Mouse (Mus musculus): ENCODE data around the gene Ypel5. TPM values are rescaled to one million over a fixed set of nuclear protein-coding genes. Genes with fewer than 3 reads are reported as not detected.
A peak's percentile ranks its signal among the peaks of the same experiment; 100 is the strongest.

Ypel5 gene
- polyA plus RNA-seq (2012; fragmentation: generic; extraction: Trizol) = 23.9 TPM

GRCm38 (mm10) chr17:72836158-72837115 lies at the start of gene Ypel5:
Ypel5 (plus strand) TSS chr17:72836453.
- Histone ChIP-seq H3K36me3 (ENCODE audit: control insufficient read depth, insufficient read depth) (peaks cover 9% of the 10 kb centered on the region), H3K27me3 (ENCODE audit: control insufficient read depth, insufficient read depth, insufficient read length) (peaks cover 7% of the 10 kb centered on the region), H3K4me2 (ENCODE audit: low read depth) (peak within 1 kb of the TSS; percentile 96), H3K4me3 (peak within 1 kb of the TSS; percentile 60), H3ac (ENCODE audit: control insufficient read depth, insufficient read length) (peak within 1 kb of the TSS; percentile 44), H3K79me2 (ENCODE audit: control insufficient read depth, insufficient read depth) (peaks cover 26% of the 10 kb centered on the region)
- TF ChIP-seq E2F4 (IDR thresholded peaks at IDR 0.05; ENCODE audit: insufficient read depth) (no peak), SRF (IDR thresholded peaks at IDR 0.05; ENCODE audit: control insufficient read depth, insufficient read length, low read depth) (no peak), TCF12 (IDR thresholded peaks at IDR 0.05; ENCODE audit: insufficient read depth, poor library complexity, severe bottlenecking) (peak; percentile 32), CEBPB (IDR thresholded peaks at IDR 0.05; ENCODE audit: insufficient read depth, poor library complexity, severe bottlenecking) (no peak), MYOG (IDR thresholded peaks at IDR 0.05; ENCODE audit: control insufficient read depth in 1 of 3, insufficient read depth in 1 of 3, insufficient read length in 2 of 3, low read depth in 2 of 3) (peak; percentile 22 to 81 (median 24)), TCF3 (IDR thresholded peaks at IDR 0.05; ENCODE audit: insufficient read length, low read depth) (no peak), MAX (IDR thresholded peaks at IDR 0.05; ENCODE audit: low read depth) (peak; percentile 51), POLR2A (IDR thresholded peaks at IDR 0.05; ENCODE audit: insufficient read length, low read depth) (peak; percentile 83), USF1 (IDR thresholded peaks at IDR 0.05; ENCODE audit: low read depth) (peak; percentile 42), POLR2AphosphoS2 (IDR thresholded peaks at IDR 0.05; ENCODE audit: insufficient read length, low read depth) (peak; percentile 86), MYOD1 (IDR thresholded peaks at IDR 0.05; ENCODE audit: control insufficient read depth in 1 of 3, insufficient read length in 2 of 3, low read depth in 2 of 3) (peak in 2 of 3 experiments; percentile 52 to 74), REST (IDR thresholded peaks at IDR 0.05; ENCODE audit: insufficient read depth, insufficient read length) (no peak)

- no peak overlapping the region for H3K4me2 ChIP-seq (ENCODE audit: low read depth)
- no peak for TF ChIP-seq SRF (IDR thresholded peaks at IDR 0.05; ENCODE audit: control insufficient read depth, insufficient read length, low read depth)
- TF ChIP-seq CEBPB (IDR thresholded peaks at IDR 0.05; ENCODE audit: insufficient read depth, poor library complexity, severe bottlenecking) = no peak
- no peak for TF ChIP-seq E2F4 (IDR thresholded peaks at IDR 0.05; ENCODE audit: insufficient read depth)
- no peak for TF ChIP-seq REST (IDR thresholded peaks at IDR 0.05; ENCODE audit: insufficient read depth, insufficient read length)
- no peak for TF ChIP-seq MYOD1 (IDR thresholded peaks at IDR 0.05; ENCODE audit: control insufficient read depth in 1 of 3, insufficient read length in 2 of 3, low read depth in 2 of 3)
- no peak for TF ChIP-seq MAX (IDR thresholded peaks at IDR 0.05; ENCODE audit: low read depth)
- TF ChIP-seq TCF12 (IDR thresholded peaks at IDR 0.05; ENCODE audit: insufficient read depth, poor library complexity, severe bottlenecking) = no peak
- TF ChIP-seq TCF3 (IDR thresholded peaks at IDR 0.05; ENCODE audit: insufficient read length, low read depth) = no peak
- TF ChIP-seq POLR2AphosphoS2 (IDR thresholded peaks at IDR 0.05; ENCODE audit: insufficient read length, low read depth) = no peak
- TF ChIP-seq USF1 (IDR thresholded peaks at IDR 0.05; ENCODE audit: low read depth) = no peak
- TF ChIP-seq POLR2A (IDR thresholded peaks at IDR 0.05; ENCODE audit: insufficient read length, low read depth) = no peak
- no peak for TF ChIP-seq MYOG (IDR thresholded peaks at IDR 0.05; ENCODE audit: control insufficient read depth in 1 of 3, insufficient read depth in 1 of 3, insufficient read length in 2 of 3, low read depth in 2 of 3)
- H3K79me2 ChIP-seq (ENCODE audit: control insufficient read depth, insufficient read depth) = no peaks in the 10 kb centered on the region
- no peak overlapping the region for H3ac ChIP-seq (ENCODE audit: control insufficient read depth, insufficient read length)
- H3K36me3 ChIP-seq (ENCODE audit: control insufficient read depth, insufficient read depth) = no peaks in the 10 kb centered on the region
- H3K27me3 ChIP-seq (ENCODE audit: control insufficient read depth, insufficient read depth, insufficient read length) = peaks cover 23% of the 10 kb centered on the region
- H3K4me3 ChIP-seq = no peak overlapping the region
These were observed 48.3 kb upstream of the Ypel5 start for GRCm38 (mm10) chr17:72787886-72788436.

- TF ChIP-seq E2F4 (IDR thresholded peaks at IDR 0.05; ENCODE audit: insufficient read depth) = no peak
- TF ChIP-seq USF1 (IDR thresholded peaks at IDR 0.05; ENCODE audit: low read depth) = no peak
- TF ChIP-seq REST (IDR thresholded peaks at IDR 0.05; ENCODE audit: insufficient read depth, insufficient read length) = no peak
- TF ChIP-seq TCF12 (IDR thresholded peaks at IDR 0.05; ENCODE audit: insufficient read depth, poor library complexity, severe bottlenecking) = no peak
- no peak for TF ChIP-seq SRF (IDR thresholded peaks at IDR 0.05; ENCODE audit: control insufficient read depth, insufficient read length, low read depth)
- no peak for TF ChIP-seq MYOG (IDR thresholded peaks at IDR 0.05; ENCODE audit: control insufficient read depth in 1 of 3, insufficient read depth in 1 of 3, insufficient read length in 2 of 3, low read depth in 2 of 3)
- TF ChIP-seq TCF3 (IDR thresholded peaks at IDR 0.05; ENCODE audit: insufficient read length, low read depth) = no peak
- no peak for TF ChIP-seq POLR2A (IDR thresholded peaks at IDR 0.05; ENCODE audit: insufficient read length, low read depth)
- no peak for TF ChIP-seq CEBPB (IDR thresholded peaks at IDR 0.05; ENCODE audit: insufficient read depth, poor library complexity, severe bottlenecking)
- TF ChIP-seq MYOD1 (IDR thresholded peaks at IDR 0.05; ENCODE audit: control insufficient read depth in 1 of 3, insufficient read length in 2 of 3, low read depth in 2 of 3) = no peak
- TF ChIP-seq MAX (IDR thresholded peaks at IDR 0.05; ENCODE audit: low read depth) = no peak
- TF ChIP-seq POLR2AphosphoS2 (IDR thresholded peaks at IDR 0.05; ENCODE audit: insufficient read length, low read depth) = no peak
- Histone ChIP-seq H3K27me3 (ENCODE audit: control insufficient read depth, insufficient read depth, insufficient read length) (peaks cover 18% of the 10 kb centered on the region), H3K4me2 (ENCODE audit: low read depth) (no peak overlapping the region), H3K36me3 (ENCODE audit: control insufficient read depth, insufficient read depth) (no peaks in the 10 kb centered on the region), H3K79me2 (ENCODE audit: control insufficient read depth, insufficient read depth) (no peaks in the 10 kb centered on the region), H3K4me3 (no peak overlapping the region), H3ac (ENCODE audit: control insufficient read depth, insufficient read length) (no peak overlapping the region)
These were observed 43.0 kb upstream of the Ypel5 start for GRCm38 (mm10) chr17:72793278-72793677.

- Histone ChIP-seq H3K4me2 (ENCODE audit: low read depth) (no peak overlapping the region), H3ac (ENCODE audit: control insufficient read depth, insufficient read length) (no peak overlapping the region), H3K27me3 (ENCODE audit: control insufficient read depth, insufficient read depth, insufficient read length) (peaks cover 9% of the 10 kb centered on the region), H3K36me3 (ENCODE audit: control insufficient read depth, insufficient read depth) (no peaks in the 10 kb centered on the region), H3K79me2 (ENCODE audit: control insufficient read depth, insufficient read depth) (no peaks in the 10 kb centered on the region), H3K4me3 (no peak overlapping the region)
- no peak for TF ChIP-seq MYOG (IDR thresholded peaks at IDR 0.05; ENCODE audit: control insufficient read depth in 1 of 3, insufficient read depth in 1 of 3, insufficient read length in 2 of 3, low read depth in 2 of 3)
These were observed 41.6 kb upstream of the Ypel5 start for GRCm38 (mm10) chr17:72794660-72795059.
